Mouse (Mus musculus) retina, adult 2 months (tissue): Measurements from ENCODE around the gene Rack1.
"Not testable (repeated sequence)": the region's sequence is repeated elsewhere in the genome, so short reads cannot be mapped to it uniquely, and the experiment has no call there.

Source experiments
- DNase-seq: peaks from one replicate; pipeline ENCODE4 v3.0.0-alpha.2; 2012; ENCODE audit warnings: low read depth, low spot score

Rack1 gene

DNA sequence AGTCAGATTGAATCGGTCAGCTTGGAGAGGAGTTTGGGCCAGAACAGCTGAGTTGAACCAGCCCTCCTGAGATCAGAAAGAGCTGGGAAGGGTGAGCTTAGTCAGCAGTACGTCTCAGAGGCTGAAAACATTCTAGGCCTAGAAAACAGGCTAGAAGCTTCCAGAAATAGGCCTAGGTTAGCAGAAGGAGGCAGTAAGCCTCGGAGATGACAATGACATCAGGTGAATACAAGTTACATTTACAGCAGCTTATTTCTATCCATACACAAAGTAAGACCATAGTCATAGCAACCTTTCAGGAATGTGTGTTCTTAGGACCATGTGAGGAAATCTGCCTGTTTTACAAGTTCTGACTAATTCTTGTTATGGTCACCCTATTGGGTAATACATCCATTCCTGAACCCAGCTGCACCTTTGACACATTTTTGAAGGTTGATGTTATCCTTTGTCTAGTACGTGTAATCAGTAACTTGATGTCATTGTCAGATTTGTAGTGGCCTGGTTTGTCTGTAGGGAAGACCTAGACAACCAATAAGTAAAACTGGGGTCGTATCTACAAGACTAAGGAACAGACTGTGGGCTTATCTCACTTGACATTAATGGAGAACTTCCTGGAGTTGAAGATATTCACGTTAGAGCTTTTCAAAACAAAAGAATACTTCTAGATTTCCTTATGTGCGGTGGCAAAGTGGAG is 19.6 kb downstream of the Rack1 start:
- no peak for DNase-seq

- DNase-seq: no peak
Observed at GRCm38 (mm10) chr11:48820308-48820674, 20.2 kb downstream of the Rack1 start.

DNA sequence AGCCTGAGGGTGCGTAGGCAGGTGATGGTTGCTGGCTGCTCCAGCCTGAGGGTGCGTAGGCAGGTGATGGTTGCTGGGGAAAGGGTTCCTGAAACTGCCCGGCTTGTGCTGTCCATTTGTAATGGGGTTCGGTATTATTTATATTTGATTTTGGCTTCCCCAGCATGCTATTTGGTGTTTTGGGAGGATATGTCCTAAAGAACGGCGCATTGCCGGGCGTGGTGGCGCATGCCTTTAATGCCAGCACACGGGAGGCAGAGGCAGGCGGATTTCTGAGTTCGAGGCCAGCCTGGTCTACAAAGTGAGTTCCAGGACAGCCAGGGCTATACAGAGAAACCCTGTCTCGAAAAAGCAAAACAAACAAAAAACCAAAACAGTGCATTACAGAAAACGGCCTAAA is 21.2 kb downstream of the Rack1 start:
- not testable (repeated sequence) for DNase-seq

DNA sequence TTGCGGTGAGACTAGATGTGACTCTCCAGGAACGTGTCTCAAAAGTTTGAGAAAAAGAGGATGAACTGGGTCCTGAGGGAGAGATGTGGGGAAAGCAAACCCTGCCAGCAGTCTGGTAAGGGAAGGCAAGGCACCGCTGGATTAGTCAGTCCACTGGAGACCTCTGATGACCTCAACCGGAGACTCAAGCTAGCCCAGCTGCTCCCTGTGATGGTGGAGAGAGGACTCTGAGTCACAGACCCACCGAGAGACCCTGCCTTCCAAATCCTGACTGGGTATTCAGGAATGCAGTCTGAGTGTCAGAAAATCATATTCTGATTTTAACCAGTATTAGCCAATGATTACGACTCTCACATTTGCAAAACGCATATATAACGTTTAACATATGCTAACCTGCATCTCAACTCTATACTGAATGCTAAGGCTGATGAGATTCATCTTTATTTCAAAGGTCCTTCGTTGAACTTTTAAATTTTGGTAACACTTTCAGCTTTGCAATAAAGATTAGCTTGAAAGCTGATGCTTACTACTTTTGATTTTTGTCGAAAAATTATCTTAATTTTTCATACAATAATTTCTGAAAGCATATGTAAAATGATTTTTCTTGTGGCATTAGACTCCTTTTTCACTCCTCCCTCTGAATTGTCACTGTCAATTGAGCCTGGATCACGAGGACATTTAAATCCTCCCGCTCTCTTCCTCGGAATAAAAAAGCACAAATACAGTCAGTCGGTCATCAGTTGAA is 22.8 kb downstream of the Rack1 start:
- no peak for DNase-seq

DNA sequence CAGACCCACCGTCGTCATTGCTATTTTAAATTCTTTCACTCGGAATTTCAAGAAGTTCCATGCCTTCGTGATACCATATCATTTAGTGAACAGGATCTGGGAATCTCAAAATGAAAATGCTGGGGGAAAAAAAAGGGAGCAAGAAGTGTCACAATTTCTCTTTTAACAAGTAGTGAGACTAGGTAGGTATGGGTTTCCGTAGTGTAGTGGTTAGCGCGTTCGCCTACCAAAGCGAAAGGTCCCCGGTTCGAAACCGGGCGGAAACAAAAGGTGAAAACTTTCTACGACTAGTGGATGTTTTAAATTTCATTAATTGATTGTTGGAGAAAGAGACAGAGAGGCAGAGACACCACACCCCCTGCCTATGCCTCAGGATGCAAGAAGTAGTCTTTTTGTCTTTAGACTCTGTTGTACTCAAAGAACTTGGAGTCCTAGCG is 23.4 kb downstream of the Rack1 start:
- DNase-seq: no peak

DNA sequence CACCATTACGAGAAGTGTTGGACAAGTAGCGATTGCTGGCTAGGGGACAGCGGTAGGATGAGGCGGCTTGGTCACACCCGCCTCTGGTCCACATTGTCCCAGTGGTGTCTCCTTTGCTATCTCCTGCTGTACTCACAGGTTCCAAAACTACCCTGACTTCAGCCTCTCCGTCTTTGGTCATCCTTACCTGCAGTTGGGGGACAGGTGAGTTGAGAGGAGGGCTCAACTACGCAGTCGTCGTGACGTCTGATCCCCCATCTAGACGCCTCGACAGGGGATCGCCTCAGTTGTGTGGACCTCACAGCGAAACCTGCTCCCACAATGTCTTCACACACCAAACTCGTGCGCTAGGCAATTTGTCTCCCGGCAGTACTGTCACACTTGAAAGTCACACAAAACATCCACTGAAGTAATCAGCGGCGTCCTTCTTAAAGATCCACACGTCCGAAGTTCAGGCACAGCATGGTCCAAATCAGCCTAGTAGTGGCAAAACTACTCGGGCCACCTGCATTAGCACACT is 24.2 kb downstream of the Rack1 start:
- DNase-seq: no peak

- DNase-seq: not testable (repeated sequence)
Observed at GRCm38 (mm10) chr11:48825979-48826751, 26.0 kb downstream of the Rack1 start, which contains the start of the genes Trim7 and Gm12184. Trim7 (plus strand) TSS chr11:48826140. Gm12184 (minus strand) TSS chr11:48826655.

GRCm38 (mm10) chr11:48826752-48827096 is 26.6 kb downstream of the Rack1 start:
- DNase-seq: no peak

DNA sequence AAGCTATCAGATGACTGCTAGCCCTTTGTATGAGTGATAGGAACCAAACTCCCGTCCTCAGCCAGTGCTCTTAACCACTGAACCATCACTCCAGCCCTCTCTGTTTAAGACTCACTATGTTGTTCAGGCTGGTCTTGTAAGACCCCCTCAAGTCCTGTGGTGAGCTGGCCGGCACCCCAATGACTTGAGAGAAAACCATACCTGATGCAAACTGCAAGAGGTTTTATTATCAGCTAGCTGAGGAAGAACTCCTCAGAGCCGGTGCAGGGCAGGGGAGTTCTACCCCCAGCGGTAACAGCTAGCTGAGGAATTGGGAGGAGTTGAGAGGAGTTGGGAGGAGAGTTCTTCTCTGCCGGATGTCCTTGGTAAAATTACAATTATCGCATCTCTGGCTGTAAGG is 27.8 kb downstream of the Rack1 start:
- DNase-seq: no peak

GRCm38 (mm10) chr11:48830279-48830678 is 30.1 kb downstream of the Rack1 start:
- DNase-seq: no peak

DNA sequence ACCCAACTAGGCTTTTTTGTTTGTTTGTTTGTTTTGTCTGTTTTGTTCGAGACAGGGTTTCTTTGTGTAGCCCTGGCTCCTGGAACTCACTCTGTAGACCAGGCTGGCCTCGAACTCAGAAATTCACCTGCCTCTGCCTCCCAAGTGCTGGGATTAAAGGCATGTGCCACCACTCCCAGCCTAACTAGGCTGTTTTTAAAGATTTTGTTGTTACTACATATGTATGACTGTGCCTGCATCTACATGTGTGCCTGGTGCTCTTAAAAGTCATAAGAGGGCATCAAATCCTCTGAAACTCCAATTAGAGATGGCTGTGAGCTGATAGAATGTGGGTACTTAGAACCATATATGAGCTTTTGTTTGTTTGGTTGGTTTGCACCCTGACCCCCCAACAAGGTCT is 31.1 kb downstream of the Rack1 start:
- no peak for DNase-seq

DNA sequence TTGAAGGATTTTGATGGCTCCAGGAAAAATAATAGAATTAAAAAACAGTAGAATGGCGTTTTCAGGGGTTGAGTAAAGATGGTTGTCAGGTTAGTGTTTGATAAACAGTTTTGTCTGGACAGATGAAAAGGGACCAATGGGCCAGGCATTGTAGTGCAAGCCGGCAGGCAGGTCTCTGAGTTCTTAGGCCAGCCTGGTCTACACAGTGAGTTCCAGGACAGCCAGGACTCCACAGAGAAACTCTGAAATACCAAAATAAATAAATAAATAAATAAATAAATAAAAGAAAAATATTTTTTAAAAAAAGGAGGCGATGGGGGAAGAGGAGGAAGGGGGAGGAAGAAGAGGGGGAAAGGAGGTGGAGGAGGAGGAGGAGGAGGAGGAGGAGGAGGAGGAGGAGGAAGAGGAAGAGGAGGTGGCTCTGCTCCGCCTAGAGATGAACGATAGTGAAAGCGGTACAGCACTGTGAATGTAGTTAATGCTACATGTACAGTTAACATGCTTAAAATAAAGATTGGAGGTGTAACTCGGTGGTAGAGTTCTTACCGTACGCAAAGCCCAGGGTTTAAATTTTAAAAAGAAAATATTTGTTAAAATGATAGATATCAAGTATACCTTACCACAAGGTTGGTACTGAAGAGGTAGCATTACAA is 33.1 kb downstream of the Rack1 start:
- DNase-seq: no peak

DNA sequence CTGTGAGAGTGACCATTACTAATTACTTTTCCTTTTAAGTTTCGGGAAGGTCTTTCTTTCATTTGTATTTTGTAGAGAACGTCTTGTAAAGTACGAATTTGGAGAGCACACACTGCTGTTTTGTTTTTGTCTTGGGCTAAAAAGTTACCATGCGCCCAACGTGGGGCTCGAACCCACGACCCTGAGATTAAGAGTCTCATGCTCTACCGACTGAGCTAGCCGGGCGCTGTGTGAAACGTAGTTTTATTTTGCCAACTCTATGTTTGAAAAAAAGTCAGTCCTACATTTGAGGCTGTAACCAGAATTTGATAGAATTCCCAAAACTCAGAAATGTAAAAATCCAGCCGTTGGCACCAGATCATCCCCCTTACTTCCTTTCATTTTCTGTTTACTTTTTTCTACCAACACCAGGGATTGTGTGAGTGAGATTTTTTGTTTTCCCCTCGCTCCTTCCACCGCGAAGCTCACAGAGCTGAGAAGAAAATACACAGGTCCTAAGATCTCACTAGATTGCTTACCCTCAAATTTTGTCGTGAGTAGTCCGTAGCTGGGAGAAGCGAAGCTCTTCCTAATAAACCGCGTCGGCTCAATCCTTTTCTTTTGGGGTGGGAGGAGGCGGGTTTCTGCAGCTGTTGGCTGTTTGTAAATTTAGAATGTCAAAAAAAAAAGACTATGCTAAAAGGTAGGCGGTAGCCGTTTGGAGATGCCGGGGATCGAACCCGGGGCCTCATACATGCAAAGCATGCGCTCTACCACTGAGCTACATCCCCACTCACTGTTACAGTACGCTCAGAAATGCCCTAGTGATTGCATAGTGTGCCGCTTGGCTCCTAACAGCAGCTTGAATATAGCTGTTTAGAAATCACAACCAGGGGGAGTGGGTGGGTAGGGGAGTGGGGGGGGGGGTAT is 33.9 kb downstream of the Rack1 start:
- DNase-seq: no peak

DNA sequence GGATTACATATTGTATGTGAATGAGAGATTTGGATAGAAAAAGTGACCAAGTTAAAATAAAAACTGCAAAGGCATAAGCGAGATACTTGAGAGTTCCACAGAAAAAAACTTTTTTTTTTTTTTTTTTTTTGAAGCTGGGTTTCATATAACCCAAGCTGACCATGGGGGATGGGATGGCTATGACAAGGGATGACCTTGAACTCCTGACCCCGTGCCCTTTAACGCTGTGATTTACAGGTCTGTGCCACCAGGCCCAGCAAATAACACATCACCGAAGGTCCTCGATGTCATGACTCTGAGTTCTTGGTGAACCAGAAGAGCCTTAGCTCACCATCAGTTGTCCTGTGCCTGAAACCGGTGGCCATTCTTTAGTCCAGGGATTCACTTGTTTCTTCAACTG is 35.8 kb downstream of the Rack1 start:
- DNase-seq: no peak

GRCm38 (mm10) chr11:48836990-48837309 is 36.8 kb downstream of the Rack1 start:
- no peak for DNase-seq

- DNase-seq: no peak
Observed at GRCm38 (mm10) chr11:48837310-48838180, 37.4 kb downstream of the Rack1 start.

DNA sequence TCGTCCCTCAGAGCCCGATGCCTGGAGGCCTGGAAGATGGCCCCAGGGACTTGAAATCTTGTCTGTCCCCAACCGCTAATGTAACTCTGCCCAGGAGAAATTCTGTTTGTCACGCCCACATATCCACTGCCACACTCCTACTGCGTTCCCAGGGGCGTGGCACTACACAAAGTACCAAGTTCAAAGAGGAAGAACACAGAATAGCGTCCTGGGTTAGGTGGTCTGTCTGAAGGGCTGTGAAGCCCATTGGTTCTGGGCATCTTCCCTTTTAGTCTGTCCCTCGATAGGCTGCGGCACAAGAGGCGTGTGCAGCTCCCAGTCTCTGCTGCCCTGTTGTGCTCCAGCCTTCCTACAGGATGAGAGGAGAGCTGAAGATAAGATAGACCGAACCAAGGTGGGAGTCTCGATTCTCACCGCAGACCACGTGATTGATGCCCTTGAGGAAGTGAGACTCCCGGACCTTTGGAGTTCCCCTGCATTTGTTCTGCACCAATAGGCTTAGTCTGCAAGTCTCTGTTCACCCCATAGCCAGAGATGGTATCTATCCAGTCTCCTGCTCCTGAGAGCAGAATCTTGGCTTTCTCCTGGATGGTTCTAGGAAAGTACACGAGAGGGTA is 38.2 kb downstream of the Rack1 start:
- DNase-seq: no peak

- no peak for DNase-seq
Observed at GRCm38 (mm10) chr11:48838879-48839680, 38.9 kb downstream of the Rack1 start.

- no peak for DNase-seq
Observed at GRCm38 (mm10) chr11:48840805-48841204, 40.7 kb downstream of the Rack1 start.
